14 mouse cellular contexts compared by ENCODE assay signal in the genomic region with DNA sequence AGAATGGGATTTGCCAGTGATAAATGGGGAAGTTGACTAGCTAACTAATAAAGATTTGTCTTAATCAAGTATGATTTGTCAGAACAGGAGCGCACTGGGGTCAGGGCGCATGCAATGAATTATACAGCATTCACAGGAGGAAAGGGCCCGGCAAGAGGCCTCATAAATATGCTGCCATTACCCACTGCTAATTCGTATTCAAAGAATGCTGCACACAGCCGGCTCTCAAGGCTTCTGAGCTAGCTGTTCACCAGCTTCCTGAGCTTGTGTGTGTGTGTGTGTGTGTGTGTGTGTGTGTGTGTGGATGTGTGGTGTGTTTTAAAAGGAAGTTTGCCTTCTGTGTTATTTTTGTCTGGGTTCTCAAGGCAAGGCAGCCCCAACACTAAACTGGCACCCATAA.
DNase-seq lines count a peak whose midpoint lies in the region; ATAC-seq and TF ChIP-seq lines count a peak whose summit lies in the region.
"Had no signal": no experiment of that assay in that cellular context is flagged by ENCODE, and none has a peak within 500 bp of the region (broad histone marks: within the 10 kb centered on the region; RNA-seq: fewer than 3 reads in every experiment).

No protein-coding gene starts in this region.

- no peak for DNase-seq in liver, postnatal 0 days
- no peak for DNase-seq in liver
- DNase-seq in hindbrain, embryonic 14.5 days (ENCODE audit: low spot score) = peak; percentile 46
- DNase-seq in mesoderm, embryonic 11.5 days (ENCODE audit: low read depth, low spot score) = peak; percentile 68
- DNase-seq in lung, postnatal 4 days = no peak
- no peak for DNase-seq in urinary bladder, postnatal 14 days (ENCODE audit: low spot score)
- DNase-seq in right cerebral cortex, adult 18-20 months = no peak
- DNase-seq in cerebellum, postnatal 10 days = no peak
- DNase-seq: gastrocnemius, adult 2 months; liver, embryonic 13.5 days; right cerebral cortex, postnatal 14 days had no signal

- H3K9me3 ChIP-seq in liver, postnatal 0 days (ENCODE audit: low read length) = no peaks in the 10 kb centered on the region
- no peaks in the 10 kb centered on the region for H3K9me3 ChIP-seq in hindbrain, embryonic 14.5 days (ENCODE audit: control insufficient read depth, low read length)
- H3K9me3 ChIP-seq: embryonic facial prominence, embryonic 12.5 days; heart, embryonic 15.5 days; liver, embryonic 13.5 days had no signal

- TF ChIP-seq EP300 in liver, postnatal 0 days (IDR thresholded peaks at IDR 0.05; ENCODE audit: low read depth) = no peak

- H3K27ac ChIP-seq in liver, postnatal 0 days (ENCODE audit: low read depth) = peak overlapping the region; percentile 34; the same call in 1 of the 2 replicates
- H3K27ac ChIP-seq in hindbrain, embryonic 14.5 days = peak overlapping the region; percentile 47; the same call in 1 of the 2 replicates
- H3K27ac ChIP-seq: embryonic facial prominence, embryonic 12.5 days; gastrocnemius, adult 2 months; heart, embryonic 15.5 days; layer of hippocampus, adult 2 months; liver, embryonic 13.5 days had no signal

- WGBS in liver, postnatal 0 days (ENCODE audit: insufficient replicate concordance) = 50% methylated on average over 5 of the region's 5 CpGs
- 8% methylated on average over 5 of the region's 5 CpGs for WGBS in hindbrain, embryonic 14.5 days

- no peaks in the 10 kb centered on the region for H3K27me3 ChIP-seq in liver, postnatal 0 days (ENCODE audit: insufficient read depth, low read length)
- no peaks in the 10 kb centered on the region for H3K27me3 ChIP-seq in hindbrain, embryonic 14.5 days (ENCODE audit: control insufficient read depth, insufficient read depth, low read length)
- H3K27me3 ChIP-seq: embryonic facial prominence, embryonic 12.5 days; heart, embryonic 15.5 days; liver, embryonic 13.5 days had no signal

- H3K36me3 ChIP-seq in liver, postnatal 0 days (replicated peaks; ENCODE audit: insufficient read depth, low read length) = no peaks in the 10 kb centered on the region
- no peaks in the 10 kb centered on the region for H3K36me3 ChIP-seq in hindbrain, embryonic 14.5 days (replicated peaks; ENCODE audit: control insufficient read depth, insufficient read depth)
- H3K36me3 ChIP-seq: embryonic facial prominence, embryonic 12.5 days; heart, embryonic 15.5 days; liver, embryonic 13.5 days had no signal

- no peak for ATAC-seq in liver, postnatal 0 days
- no peak; the same call in 1 of the 2 replicates for ATAC-seq in hindbrain, embryonic 14.5 days (ENCODE audit: low FRiP score)

- H3K9ac ChIP-seq in liver, postnatal 0 days (replicated peaks) = no peak overlapping the region
- H3K9ac ChIP-seq in hindbrain, embryonic 14.5 days = no peak overlapping the region
- H3K9ac ChIP-seq: embryonic facial prominence, embryonic 12.5 days; heart, embryonic 15.5 days; liver, embryonic 13.5 days had no signal

- no peak overlapping the region for H3K4me2 ChIP-seq in liver, postnatal 0 days (ENCODE audit: low read depth, low read length)
- no peak overlapping the region for H3K4me2 ChIP-seq in hindbrain, embryonic 14.5 days (replicated peaks)
- H3K4me2 ChIP-seq: embryonic facial prominence, embryonic 12.5 days; heart, embryonic 15.5 days; liver, embryonic 13.5 days had no signal

- no peak overlapping the region for H3K4me3 ChIP-seq in liver, postnatal 0 days (ENCODE audit: low read depth, low read length)
- H3K4me3 ChIP-seq in hindbrain, embryonic 14.5 days (replicated peaks; ENCODE audit: low read length) = no peak overlapping the region
- H3K4me3 ChIP-seq: embryonic facial prominence, embryonic 12.5 days; gastrocnemius, adult 2 months; heart, embryonic 15.5 days; layer of hippocampus, adult 2 months; liver, embryonic 13.5 days had no signal

- no peak for TF ChIP-seq CTCF in liver, postnatal 0 days (IDR thresholded peaks at IDR 0.05; ENCODE audit: low read depth)

- peaks cover 16% of the 10 kb centered on the region; the same call in 1 of the 2 replicates for H3K4me1 ChIP-seq in liver, postnatal 0 days (ENCODE audit: insufficient read depth)
- H3K4me1 ChIP-seq in hindbrain, embryonic 14.5 days (replicated peaks; ENCODE audit: control insufficient read depth, insufficient read depth, low read length) = peaks cover 16% of the 10 kb centered on the region

Comparison
In these comparisons a context has a peak if more than half of its experiments do, and no peak if none do; other contexts are left out.
1. DNase-seq: peak in hindbrain, embryonic 14.5 days (single experiment) and mesoderm, embryonic 11.5 days (single experiment); none in liver, postnatal 0 days (single experiment), liver (single experiment), lung, postnatal 4 days (0 of 2), urinary bladder, postnatal 14 days (single experiment), right cerebral cortex, adult 18-20 months (single experiment) and cerebellum, postnatal 10 days (0 of 2).